Mouse (Mus musculus): Measurements from ENCODE around the gene Fchsd2.
A peak's percentile ranks its signal among the peaks of the same experiment; 100 is the strongest.

Gene Fchsd2

GRCm38 (mm10) chr7:101072123-101072740 lies 20.4 kb upstream of the Fchsd2 start:
- DNase-seq (ENCODE audit: low spot score in 2 of 2), result no peak

DNA sequence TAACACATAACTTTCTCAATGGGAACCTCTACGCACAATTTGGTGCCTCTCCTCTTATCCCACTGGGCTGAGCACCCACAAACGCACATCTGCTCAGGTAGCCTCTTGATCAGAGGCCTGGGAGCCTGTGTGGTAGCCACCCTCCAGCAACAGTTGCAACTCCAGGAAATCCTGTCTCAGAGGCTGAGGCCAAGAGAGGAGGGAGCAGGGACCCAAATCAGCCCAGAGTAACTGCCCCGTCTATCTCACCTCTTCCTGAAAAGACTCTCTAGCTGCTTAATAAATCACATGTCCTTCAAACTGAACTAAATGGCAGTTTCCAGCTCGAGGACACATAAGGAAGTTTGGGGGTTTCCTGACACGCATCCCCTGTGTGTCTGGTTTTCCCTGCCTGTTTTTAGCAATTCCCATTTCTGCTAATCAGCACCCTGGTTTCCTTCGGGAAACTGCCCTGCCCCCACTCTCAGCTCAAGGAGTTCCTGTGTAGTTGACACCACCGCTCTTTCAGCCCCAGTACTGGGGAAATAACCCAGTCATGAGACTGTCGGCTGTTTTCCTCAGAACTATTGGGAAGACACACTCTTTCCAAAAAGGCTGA lies 18.4 kb upstream of the Fchsd2 start:
- DNase-seq (ENCODE audit: low spot score in 2 of 2), result peak in 1 of 2 experiments; percentile 48

DNA sequence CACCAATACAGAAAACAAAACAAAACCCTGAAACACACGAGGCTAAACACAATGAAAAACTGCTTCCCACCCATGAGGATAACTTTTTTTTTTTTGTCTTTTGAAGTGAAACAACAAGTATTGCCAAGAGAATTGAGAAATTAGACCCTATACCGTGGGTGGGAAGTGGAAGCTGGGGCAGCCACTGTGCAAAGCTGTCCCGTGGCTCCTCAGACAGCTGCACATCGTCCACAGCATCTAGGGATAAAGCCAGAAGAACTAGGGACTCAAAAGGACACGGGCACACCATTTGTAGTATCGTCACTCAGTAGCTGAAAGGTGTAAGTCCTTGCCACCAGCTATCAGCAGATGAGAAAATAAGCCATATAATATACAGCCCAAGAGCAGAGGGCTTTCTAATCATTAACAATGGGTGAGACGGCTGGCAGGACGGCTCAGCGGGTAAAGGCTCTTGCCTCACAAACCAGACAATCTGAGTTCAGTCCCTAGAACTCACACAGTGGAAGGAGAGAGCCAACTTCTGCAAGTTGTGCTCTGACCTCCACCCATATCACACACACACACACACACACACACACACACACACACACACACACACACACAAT lies 9.0 kb upstream of the Fchsd2 start:
- DNase-seq (ENCODE audit: low spot score in 2 of 2), result no peak

- no peak for DNase-seq (ENCODE audit: low spot score in 2 of 2)
Observed at GRCm38 (mm10) chr7:101084816-101085456, 7.7 kb upstream of the Fchsd2 start.

DNA sequence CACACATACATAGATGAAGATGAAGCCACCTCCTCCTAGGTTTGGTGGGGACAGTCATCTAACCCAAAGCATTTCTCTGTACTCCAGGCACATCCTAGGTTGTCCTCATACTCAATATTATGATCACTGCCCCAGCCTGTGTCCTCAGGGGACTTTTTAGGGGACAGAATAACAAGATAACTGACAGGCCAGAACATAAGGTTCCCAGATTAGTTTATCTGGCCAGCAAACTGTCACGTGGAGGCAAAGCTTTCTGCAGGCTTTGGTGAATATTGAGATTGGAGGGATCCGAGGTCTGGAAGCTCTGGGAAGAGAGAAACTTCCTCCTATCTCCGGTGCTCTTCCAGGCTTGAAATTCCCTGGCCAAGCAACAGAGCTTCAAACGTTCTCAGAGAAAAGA lies 6.9 kb upstream of the Fchsd2 start:
- peak; percentile 64 to 77 for DNase-seq (ENCODE audit: low spot score in 2 of 2)

- peak; percentile 70 to 75 for DNase-seq (ENCODE audit: low spot score in 2 of 2)
Observed at GRCm38 (mm10) chr7:101088687-101089086, 4.0 kb upstream of the Fchsd2 start.

- no peak for DNase-seq (ENCODE audit: low spot score in 2 of 2)
Observed at GRCm38 (mm10) chr7:101089242-101089641, 3.4 kb upstream of the Fchsd2 start.

DNA sequence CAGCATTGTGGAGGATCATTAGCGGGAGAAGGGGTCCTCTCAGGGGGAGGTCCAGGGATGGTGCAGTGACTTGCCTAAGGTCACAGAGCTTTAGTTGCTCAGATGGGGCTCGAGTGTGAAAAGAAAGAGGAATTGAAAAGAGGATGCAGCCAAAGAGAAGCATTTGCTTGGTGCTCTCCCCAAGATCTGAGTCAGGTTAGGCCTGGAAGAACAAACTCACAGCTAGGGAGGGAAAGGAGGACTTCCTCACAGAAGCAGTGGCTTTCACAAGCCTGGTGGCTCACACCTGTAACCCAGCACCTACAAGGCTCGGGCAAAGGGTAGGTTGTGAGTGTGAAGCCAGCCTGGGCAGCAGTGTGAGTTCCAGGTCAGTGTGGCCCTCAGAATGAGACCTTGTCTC lies 568 bp downstream of the Fchsd2 start:
- peak in 1 of 2 experiments; percentile 28 for DNase-seq (ENCODE audit: low spot score in 2 of 2)

GRCm38 (mm10) chr7:101094746-101095145 lies 2.1 kb downstream of the Fchsd2 start:
- no peak for DNase-seq (ENCODE audit: low spot score in 2 of 2)

- DNase-seq (ENCODE audit: low spot score in 2 of 2), result no peak
Observed at GRCm38 (mm10) chr7:101095560-101095959, 2.9 kb downstream of the Fchsd2 start.

DNA sequence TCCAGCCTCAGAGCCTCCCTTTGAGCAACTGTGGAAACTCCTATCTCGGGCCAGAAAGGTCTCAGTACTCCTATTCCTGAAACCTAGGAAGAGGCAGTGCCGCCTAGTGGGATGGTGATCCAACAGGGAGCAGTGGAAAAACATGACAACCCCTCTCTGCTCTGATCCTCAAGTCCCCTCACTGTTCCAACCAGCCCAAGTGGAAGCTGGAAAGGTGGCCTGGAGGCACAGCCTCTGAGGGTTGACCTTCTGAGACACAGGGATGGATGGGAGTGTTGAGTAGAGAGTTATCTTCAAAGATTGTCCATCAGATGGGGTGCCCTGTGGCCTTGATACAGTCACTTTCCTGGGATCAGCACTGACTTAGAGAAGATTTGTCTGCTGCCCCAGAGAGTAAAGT lies 3.9 kb downstream of the Fchsd2 start:
- DNase-seq (ENCODE audit: low spot score in 2 of 2), result no peak

DNA sequence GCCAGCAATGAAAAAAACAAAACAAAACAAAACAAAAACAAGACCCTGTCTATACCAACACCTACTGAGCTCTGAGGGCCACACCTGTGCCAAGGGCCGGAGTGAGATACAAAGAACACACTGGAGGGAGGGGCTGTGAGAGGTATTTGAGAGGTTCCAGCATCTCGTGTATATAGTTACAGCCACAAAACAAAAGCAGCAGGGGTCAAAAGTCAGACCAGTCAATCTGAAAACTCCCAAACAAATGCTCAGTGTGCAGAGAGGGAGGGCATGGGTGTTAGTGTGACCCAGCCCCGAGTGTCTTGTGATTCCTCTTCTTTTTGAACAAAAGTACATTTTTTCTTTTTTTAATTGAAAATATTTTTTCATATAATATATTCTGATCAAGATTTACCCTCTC lies 4.4 kb downstream of the Fchsd2 start:
- no peak for DNase-seq (ENCODE audit: low spot score in 2 of 2)

DNA sequence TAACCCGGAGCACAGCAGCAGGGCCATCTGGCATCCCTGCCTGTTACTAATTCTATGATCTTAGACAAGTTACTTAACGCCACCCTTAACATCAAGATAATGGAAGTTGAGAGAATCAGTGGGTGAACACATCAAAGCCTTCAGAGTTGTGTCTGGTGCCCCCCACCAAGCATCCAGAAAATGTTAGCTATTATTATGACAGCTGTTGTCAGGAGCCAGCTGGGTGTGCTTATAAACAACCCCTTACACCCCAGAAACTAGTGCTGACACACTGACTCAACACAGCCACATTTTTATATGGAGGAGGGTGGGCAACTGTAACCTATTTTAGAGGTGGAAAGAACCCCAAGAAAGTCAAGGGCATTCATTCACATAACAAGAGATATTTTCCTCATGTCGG lies 7.3 kb downstream of the Fchsd2 start:
- DNase-seq (ENCODE audit: low spot score in 2 of 2), result no peak

DNA sequence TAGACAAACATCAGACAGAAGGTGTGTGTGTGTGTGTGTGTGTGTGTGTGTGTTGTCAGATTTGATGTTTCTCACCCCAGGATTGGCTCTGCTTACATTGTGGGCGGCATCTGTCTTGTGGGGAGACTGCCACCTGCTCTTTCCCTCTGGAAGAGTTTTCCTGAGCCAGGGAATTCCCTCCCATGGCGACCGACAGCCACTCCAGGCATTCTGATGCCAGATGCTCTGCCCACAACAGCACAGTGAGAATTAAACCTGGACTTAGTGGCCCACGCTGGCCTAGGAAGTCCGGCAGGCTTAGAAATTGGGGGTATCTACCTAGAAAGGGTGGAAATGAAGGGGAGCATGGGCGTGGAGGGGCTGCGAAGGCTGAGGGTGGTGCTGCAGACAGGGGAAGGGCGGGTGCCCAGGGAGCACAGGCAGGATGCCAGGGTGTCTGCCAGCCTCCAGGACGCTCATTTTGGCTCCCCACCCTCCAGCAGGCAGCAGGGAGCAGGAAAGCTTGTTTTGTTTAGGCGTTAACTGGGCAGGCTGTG lies 8.6 kb downstream of the Fchsd2 start:
- DNase-seq (ENCODE audit: low spot score in 2 of 2), result peak; percentile 24 to 52

DNA sequence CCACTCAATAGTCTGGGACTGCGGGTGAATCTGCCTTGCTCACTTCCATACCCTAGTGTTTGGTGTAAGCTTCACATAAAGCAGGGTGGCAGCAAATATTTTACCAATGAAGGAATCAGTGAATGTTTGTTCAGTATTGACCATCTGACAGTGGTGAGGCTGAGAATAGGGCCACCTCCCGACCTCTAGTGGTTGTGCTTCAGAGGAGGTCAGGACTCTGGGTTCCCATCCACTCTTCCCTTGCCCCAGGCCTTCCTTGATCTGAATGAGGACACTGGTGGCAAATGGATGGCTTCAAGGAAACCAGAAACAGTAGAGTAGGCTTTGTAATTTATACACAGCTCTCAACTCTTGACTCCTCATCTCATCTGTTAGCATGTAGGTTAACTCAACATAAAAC lies 14.0 kb downstream of the Fchsd2 start:
- DNase-seq (ENCODE audit: low spot score in 2 of 2), result no peak

DNA sequence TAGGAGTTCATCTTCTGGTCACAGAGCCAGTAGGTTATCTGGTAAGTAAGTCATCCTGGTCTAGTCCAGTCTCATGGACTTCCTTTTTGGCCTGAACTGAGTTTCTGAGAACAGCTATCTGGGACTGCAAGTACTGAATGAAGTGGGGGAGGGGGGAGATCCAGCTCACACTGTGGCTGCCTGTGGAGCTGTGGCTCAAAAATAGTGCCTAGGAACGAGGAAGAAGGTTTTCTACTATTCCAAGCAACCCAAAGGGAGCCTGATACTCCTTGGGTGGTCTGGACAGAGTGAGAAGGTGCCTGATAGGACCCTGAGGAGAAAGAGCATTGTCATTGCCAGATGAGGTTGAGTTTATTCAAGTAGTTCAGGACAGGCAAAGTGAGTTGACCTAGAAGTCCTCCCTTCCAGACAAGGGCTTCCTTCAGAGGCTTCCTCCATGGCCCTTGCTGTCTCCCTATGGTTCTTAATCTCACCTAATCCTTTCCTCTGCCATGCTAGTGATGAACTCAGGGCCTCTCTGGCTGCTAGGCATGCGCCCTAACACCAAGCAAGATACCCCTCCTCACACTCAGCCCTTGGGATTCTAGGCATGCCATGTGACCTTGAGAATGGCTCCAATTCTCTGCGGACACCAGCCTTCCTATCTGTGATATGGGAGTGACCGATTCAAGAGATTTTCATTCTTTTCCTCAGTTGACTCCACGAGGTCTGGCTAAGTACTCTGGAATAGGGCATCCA lies 14.6 kb downstream of the Fchsd2 start:
- DNase-seq (ENCODE audit: low spot score in 2 of 2), result peak in 1 of 2 experiments; percentile 45

DNA sequence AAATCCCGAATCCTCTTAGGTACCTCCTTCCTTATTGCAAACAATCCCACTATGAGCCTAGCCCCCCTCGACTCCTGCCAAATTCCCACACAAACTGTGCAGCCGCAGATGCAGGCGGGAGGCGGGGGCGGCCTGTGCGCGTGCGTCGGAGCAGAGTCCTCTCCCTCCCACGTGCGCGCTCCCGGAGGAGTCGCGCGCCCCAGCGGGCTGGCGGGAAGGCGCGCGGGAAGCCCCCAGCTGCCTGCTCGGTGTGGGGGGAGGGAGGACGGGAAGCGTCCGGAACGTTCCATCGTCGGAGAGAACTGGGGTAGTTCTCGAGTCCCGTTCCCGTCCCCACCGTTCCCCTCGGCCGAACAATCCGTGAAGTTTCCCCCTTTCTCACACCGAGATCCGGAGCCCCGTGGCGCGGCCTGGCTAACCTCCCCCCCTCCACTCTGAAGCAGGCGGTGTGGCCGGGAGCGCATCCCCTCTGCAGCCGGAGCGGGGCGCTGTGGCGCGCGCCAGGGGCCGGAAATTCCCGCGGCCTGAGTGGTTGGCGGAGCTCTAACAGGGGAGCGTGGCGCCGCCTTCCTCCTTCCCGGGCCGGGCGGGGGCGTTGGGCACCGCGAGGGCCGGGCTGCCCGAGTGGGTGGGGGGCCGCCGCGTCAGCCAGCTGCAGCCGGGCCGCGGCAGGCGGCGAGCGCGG lies 15.4 kb downstream of the Fchsd2 start:
- peak; percentile 98 for DNase-seq (ENCODE audit: low spot score in 2 of 2)

DNA sequence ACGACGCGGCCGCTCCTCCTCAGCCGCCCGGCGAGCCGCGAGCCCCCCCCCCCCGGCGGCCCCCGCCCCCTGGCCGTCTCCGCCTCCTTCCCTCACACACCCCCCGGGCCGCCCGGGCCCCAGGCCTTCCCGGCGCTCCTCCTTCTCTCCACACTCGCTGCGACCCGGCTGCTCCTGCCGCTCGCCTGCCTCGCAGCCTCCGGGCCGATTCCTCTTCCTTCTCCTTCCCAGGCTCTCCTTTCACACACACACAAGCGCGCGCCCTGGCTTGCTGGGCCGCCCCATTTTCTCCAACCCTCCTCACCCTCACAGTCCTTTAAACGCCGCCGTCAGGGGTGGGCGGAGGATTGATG lies 16.0 kb downstream of the Fchsd2 start:
- DNase-seq (ENCODE audit: low spot score in 2 of 2), result no peak

GRCm38 (mm10) chr7:101109006-101109855 lies 16.6 kb downstream of the Fchsd2 start:
- DNase-seq (ENCODE audit: low spot score in 2 of 2), result peak in 1 of 2 experiments; percentile 34

DNA sequence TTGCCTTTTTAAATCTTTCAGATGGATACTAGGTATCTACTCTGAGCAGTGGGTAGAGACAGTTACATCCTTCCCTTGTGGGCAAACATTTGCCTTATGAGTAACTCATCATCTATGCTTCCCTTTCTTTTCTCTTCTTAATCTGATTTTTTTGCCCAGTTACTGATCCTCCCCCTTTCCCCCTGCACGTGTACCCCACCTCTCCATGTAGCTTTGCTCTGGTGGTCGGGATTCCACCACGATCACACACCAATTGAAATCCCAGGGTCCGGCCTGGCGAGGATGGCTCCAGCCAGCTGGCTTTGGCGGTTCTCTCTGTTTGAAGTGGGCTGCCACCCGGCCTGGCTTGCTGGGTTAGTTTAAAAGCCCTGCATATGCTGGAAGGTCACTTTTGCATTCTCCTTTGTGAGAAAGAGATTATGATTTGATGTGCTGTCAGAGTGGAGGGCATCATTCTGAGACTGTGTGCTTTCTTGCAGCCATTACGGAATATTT lies 17.2 kb downstream of the Fchsd2 start:
- no peak for DNase-seq (ENCODE audit: low spot score in 2 of 2)

Measured in heart, adult 9 months (tissue).